Comparison of ENCODE assay signal across 7 mouse cellular contexts in the genomic region with DNA sequence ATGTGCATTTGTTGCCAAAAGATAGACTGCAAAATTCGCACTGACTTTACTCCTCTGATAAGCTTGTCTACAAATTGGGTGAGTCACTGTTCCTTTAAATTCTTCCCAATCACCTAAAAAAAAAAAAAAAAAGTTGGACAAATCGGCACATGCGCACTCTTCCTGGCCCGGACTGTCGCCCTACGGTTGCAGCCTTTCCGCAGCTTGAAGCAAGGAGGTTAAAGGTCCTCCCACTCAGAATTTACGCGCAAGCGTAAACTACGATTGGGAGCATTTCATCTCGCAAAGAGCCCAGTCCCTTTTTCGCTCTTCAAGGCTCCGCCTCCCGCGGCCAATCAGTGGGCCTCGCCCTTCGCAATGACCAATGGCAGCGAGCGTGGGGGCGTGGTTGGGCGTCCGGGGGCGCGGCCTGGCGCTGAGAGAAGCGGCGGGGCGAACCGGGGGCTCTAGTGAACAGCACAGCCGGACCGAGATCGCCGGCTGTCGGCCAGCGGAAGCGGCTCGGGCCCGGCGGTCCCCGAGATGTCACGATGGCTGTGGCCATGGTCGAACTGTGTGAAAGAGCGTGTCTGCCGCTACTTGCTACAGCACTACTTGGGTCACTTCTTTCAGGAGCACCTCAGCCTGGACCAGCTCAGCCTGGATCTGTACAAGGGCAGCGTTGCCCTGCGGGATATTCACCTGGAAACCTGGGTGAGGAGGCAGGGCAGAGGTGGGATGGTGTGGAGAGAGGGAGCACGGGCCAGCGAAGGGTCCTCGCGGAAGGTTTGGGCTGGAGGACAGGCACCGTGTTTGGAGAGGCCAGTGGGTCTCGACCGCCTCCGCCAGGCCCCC. TPM values are rescaled to one million over a fixed set of nuclear protein-coding genes. Genes with fewer than 3 reads are reported as not detected.
DNase-seq lines count a peak whose midpoint lies in the region; ATAC-seq and TF ChIP-seq lines count a peak whose summit lies in the region.

Gene Atg2a (plus strand): TSS at position 395 of the 834 bp plus-strand sequence.

- intact Hi-C loops in left cerebral cortex, postnatal 4 days (cut with DNase I): no loop called here

- H3K9me3 ChIP-seq in embryonic facial prominence, embryonic 10.5 days: no peaks in the 10 kb centered on the region
- H3K9me3 ChIP-seq in intestine, postnatal 0 days (ENCODE audit: control insufficient read depth): no peaks in the 10 kb centered on the region
- no peaks in the 10 kb centered on the region for H3K9me3 ChIP-seq in midbrain, embryonic 12.5 days

- TF ChIP-seq CTCF in intestine, postnatal 0 days (IDR thresholded peaks at IDR 0.05; ENCODE audit: low read depth): peak; percentile 48
- TF ChIP-seq CTCF in small intestine, adult 2 months (IDR thresholded peaks at IDR 0.05; ENCODE audit: extremely low read depth, insufficient read length, insufficient replicate concordance, low read depth, low read length): no peak

- peak within 1 kb of the TSS; percentile 88 for H3K4me3 ChIP-seq in embryonic facial prominence, embryonic 10.5 days
- peak within 1 kb of the TSS; percentile 90 for H3K4me3 ChIP-seq in intestine, postnatal 0 days (ENCODE audit: low read depth, low read length)
- H3K4me3 ChIP-seq in midbrain, embryonic 12.5 days: peak within 1 kb of the TSS; percentile 90
- peak within 1 kb of the TSS; percentile 91 for H3K4me3 ChIP-seq in small intestine, adult 2 months (ENCODE audit: low read depth, low read length)

- H3K9ac ChIP-seq in intestine, postnatal 0 days (ENCODE audit: low read depth, low read length): peak within 1 kb of the TSS; percentile 77
- H3K9ac ChIP-seq in midbrain, embryonic 12.5 days (replicated peaks): peak within 1 kb of the TSS; percentile 94

- peaks cover 25% of the 10 kb centered on the region for H3K36me3 ChIP-seq in embryonic facial prominence, embryonic 10.5 days (replicated peaks)
- peaks cover 22% of the 10 kb centered on the region for H3K36me3 ChIP-seq in intestine, postnatal 0 days (ENCODE audit: control insufficient read depth, insufficient read depth)
- H3K36me3 ChIP-seq in midbrain, embryonic 12.5 days: peaks cover 22% of the 10 kb centered on the region
- H3K36me3 ChIP-seq in small intestine, adult 2 months (ENCODE audit: control insufficient read depth, insufficient read depth, low read length): peaks cover 17% of the 10 kb centered on the region

- 1% methylated on average over 55 of the region's 55 CpGs for WGBS in embryonic facial prominence, embryonic 10.5 days
- under 1% methylated on average over 55 of the region's 55 CpGs for whole genome bisulfite sequencing in intestine, postnatal 0 days
- WGBS in midbrain, embryonic 12.5 days: under 1% methylated on average over 54 of the region's 55 CpGs
- under 1% methylated on average over 55 of the region's 55 CpGs for WGBS in small intestine, adult 2 months

- peaks cover 17% of the 10 kb centered on the region for H3K4me1 ChIP-seq in embryonic facial prominence, embryonic 10.5 days
- peaks cover 2% of the 10 kb centered on the region; the same call in 1 of the 2 replicates for H3K4me1 ChIP-seq in intestine, postnatal 0 days (replicated peaks; ENCODE audit: control insufficient read depth, insufficient read depth, low read length)
- peaks cover 17% of the 10 kb centered on the region for H3K4me1 ChIP-seq in midbrain, embryonic 12.5 days
- H3K4me1 ChIP-seq in small intestine, adult 2 months (ENCODE audit: control insufficient read depth, insufficient read depth, insufficient read length, low read length): peaks cover 10% of the 10 kb centered on the region

- peak; percentile 95 for ATAC-seq in intestine, postnatal 0 days
- peak; percentile 91 for ATAC-seq in midbrain, embryonic 12.5 days (ENCODE audit: low FRiP score, low read depth)

- peak; percentile 84 for TF ChIP-seq POLR2A in small intestine, adult 2 months (IDR thresholded peaks at IDR 0.05; ENCODE audit: low read depth, low read length)

- peak; percentile 99 for DNase-seq in adrenal gland, postnatal 10 days
- DNase-seq in embryonic facial prominence, embryonic 10.5 days (ENCODE audit: low spot score): peak; percentile 98
- peak; percentile 98 for DNase-seq in gonadal fat pad, adult 2 months (ENCODE audit: low read depth)
- DNase-seq in left cerebral cortex, postnatal 4 days: peak; percentile 98

- peak within 1 kb of the TSS; percentile 88 for H3K4me2 ChIP-seq in intestine, postnatal 0 days (replicated peaks; ENCODE audit: low read depth)
- H3K4me2 ChIP-seq in midbrain, embryonic 12.5 days (replicated peaks): peak within 1 kb of the TSS; percentile 93

- no peaks in the 10 kb centered on the region for H3K27me3 ChIP-seq in embryonic facial prominence, embryonic 10.5 days (replicated peaks; ENCODE audit: low read depth, poor library complexity, severe bottlenecking)
- no peaks in the 10 kb centered on the region for H3K27me3 ChIP-seq in intestine, postnatal 0 days (replicated peaks; ENCODE audit: control insufficient read depth, insufficient read depth, low read length)
- H3K27me3 ChIP-seq in midbrain, embryonic 12.5 days: no peaks in the 10 kb centered on the region
- H3K27me3 ChIP-seq in small intestine, adult 2 months (ENCODE audit: control insufficient read depth, insufficient read depth, low read length): no peaks in the 10 kb centered on the region

- H3K27ac ChIP-seq in embryonic facial prominence, embryonic 10.5 days (replicated peaks): peak within 1 kb of the TSS; percentile 85
- peak within 1 kb of the TSS; percentile 77 for H3K27ac ChIP-seq in intestine, postnatal 0 days (ENCODE audit: low read depth, low read length)
- H3K27ac ChIP-seq in midbrain, embryonic 12.5 days (replicated peaks): peak within 1 kb of the TSS; percentile 68
- peak within 1 kb of the TSS; percentile 78 for H3K27ac ChIP-seq in small intestine, adult 2 months (ENCODE audit: insufficient read depth, low read depth, low read length)

RNA-seq across cellular contexts. Expression of gene Atg2a, which starts in this region (rescaled TPM):
- total RNA-seq in adrenal gland, postnatal 10 days (2021): 10 to 100 TPM; 25.0 to 30.2 TPM
- 12.5 and 13.6 TPM in 2 replicates for polyA plus RNA-seq in embryonic facial prominence, embryonic 10.5 days (2016; fragmentation: Nextera tagmentation; extraction: Ambion mirVana)
- polyA plus RNA-seq in gonadal fat pad, adult 2 months (2012; rRNA removed): 23.4 and 25.0 TPM in 2 replicates
- 3.6 and 4.0 TPM in 2 replicates for polyA plus RNA-seq in intestine, postnatal 0 days (2015; fragmentation: Nextera tagmentation; extraction: Ambion mirVana)
- total RNA-seq in left cerebral cortex, postnatal 4 days (2021): 10 to 100 TPM; 29.3 to 29.7 TPM
- 13.6 and 14.2 TPM in 2 replicates for polyA plus RNA-seq in midbrain, embryonic 12.5 days (2016; fragmentation: Nextera tagmentation; extraction: Ambion mirVana)
- 37.0 and 68.8 TPM in 2 replicates for polyA plus RNA-seq in small intestine, adult 2 months (2012; rRNA removed)

Comparison
In these comparisons a context has a peak if more than half of its experiments do, and no peak if none do; other contexts are left out.
1. Peak in every context shown above with its lines: DNase-seq, ATAC-seq, H3K4me3 ChIP-seq and H3K27ac ChIP-seq.